Mouse (Mus musculus) liver, postnatal 0 days (tissue): ENCODE measurements at regions not wholly inside any gene's neighbourhood (a gene's known extent, or its start where the extent isn't known, plus 50 kb on each side); places are given as distances from the start of the nearest gene placed in this dataset.

Source experiments
- CTCF ChIP-seq: sonication (generic); IDR thresholded peaks from 2 replicates; pipeline ENCODE4 v1.5.1; 2016; ENCODE audit warnings: antibody characterized with exemption, low read depth
- EP300 ChIP-seq: IDR thresholded peaks from 2 replicates; pipeline ENCODE4 v1.6.1; 2016; ENCODE audit warnings: antibody characterized with exemption, low read depth, mild to moderate bottlenecking

- no peak for TF ChIP-seq CTCF
- no peak for TF ChIP-seq EP300
Observed at GRCm38 (mm10) chr1:47278321-47279020, 385.8 kb upstream of the Slc39a10 start.
